Mouse (Mus musculus) heart, adult 2 months (tissue): ENCODE data around the gene Spock1.

Source experiments
- CTCF ChIP-seq: fragments of 200-600 bp; IDR thresholded peaks from 2 replicates; pipeline ENCODE4 v1.8.1; 2022; ENCODE audit warnings: antibody characterized with exemption, mild to moderate bottlenecking, moderate library complexity
- POLR2A ChIP-seq: fragments of 200-500 bp; IDR thresholded peaks from 2 replicates; pipeline ENCODE4 v1.6.1; 2011; ENCODE audit warnings: mild to moderate bottlenecking, low read depth, low read length, control low read depth; ENCODE audit not compliant: insufficient read depth

DNA sequence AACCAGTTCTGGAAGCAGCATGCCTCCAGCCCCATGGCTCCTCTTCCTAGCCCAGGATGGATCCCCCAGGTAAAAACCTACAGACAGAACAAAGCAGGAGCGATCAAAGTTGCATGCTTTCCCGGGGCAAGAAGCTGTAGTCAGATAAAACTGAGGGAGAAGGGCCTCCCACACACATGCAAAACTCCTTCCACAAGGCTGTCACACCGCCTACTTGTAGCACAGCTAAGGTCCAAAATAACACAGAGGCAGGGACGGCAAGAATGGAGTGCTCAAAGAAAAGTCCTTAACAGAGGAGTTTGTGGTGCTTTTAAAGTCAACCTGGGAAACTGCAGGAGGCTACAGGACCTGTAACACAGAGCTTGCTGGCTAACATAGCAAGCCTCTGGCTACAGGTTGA is 28.3 kb downstream of the Spock1 start:
- TF ChIP-seq POLR2A (no peak), CTCF (no peak)
